Mouse (Mus musculus): ENCODE data around the gene Resf1. TPM values are rescaled to one million over a fixed set of nuclear protein-coding genes. Genes with fewer than 3 reads are reported as not detected.
"Not testable (repeated sequence)": the region's sequence is repeated elsewhere in the genome, so short reads cannot be mapped to it uniquely, and the experiment has no call there.

Gene Resf1
- polyA plus RNA-seq (2015; fragmentation: Nextera tagmentation; extraction: Ambion mirVana): 26.6 and 27.3 TPM in 2 replicates

- no peaks in the 10 kb centered on the region for H3K9me3 ChIP-seq (replicated peaks)
- 2% methylated on average over 61 of the region's 61 CpGs for WGBS (ENCODE audit: insufficient replicate concordance)
- ATAC-seq (ENCODE audit: insufficient read depth): peak; percentile 95
- no peaks in the 10 kb centered on the region for H3K27me3 ChIP-seq
- peaks cover 41% of the 10 kb centered on the region for H3K4me1 ChIP-seq (replicated peaks)
- H3K4me2 ChIP-seq: peak within 1 kb of the TSS; percentile 69
- peak within 1 kb of the TSS; percentile 97 for H3K27ac ChIP-seq (replicated peaks)
- H3K9ac ChIP-seq: peak within 1 kb of the TSS; percentile 98
- peak within 1 kb of the TSS; percentile 98 for H3K4me3 ChIP-seq (replicated peaks)
- peaks cover 28% of the 10 kb centered on the region for H3K36me3 ChIP-seq (replicated peaks)
Measured at GRCm38 (mm10) chr6:149308956-149309932, at the start of gene Resf1. Resf1 (plus strand) TSS chr6:149309414.

- no peaks in the 10 kb centered on the region for H3K4me1 ChIP-seq (replicated peaks)
- H3K4me2 ChIP-seq: no peak overlapping the region
- H3K27ac ChIP-seq (replicated peaks): no peak overlapping the region
- H3K4me3 ChIP-seq (replicated peaks): no peak overlapping the region
- H3K27me3 ChIP-seq: no peaks in the 10 kb centered on the region
- H3K9ac ChIP-seq: no peak overlapping the region
- peak; percentile 48 for ATAC-seq (ENCODE audit: insufficient read depth)
- no peaks in the 10 kb centered on the region for H3K9me3 ChIP-seq (replicated peaks)
- WGBS (ENCODE audit: insufficient replicate concordance): 35% methylated on average over 3 of the region's 3 CpGs
- H3K36me3 ChIP-seq (replicated peaks): no peaks in the 10 kb centered on the region
Measured at GRCm38 (mm10) chr6:149260801-149261239, 48.4 kb upstream of the Resf1 start.

- H3K4me2 ChIP-seq: no peak overlapping the region
- H3K36me3 ChIP-seq (replicated peaks): no peaks in the 10 kb centered on the region
- no peaks in the 10 kb centered on the region for H3K4me1 ChIP-seq (replicated peaks)
- no peaks in the 10 kb centered on the region for H3K9me3 ChIP-seq (replicated peaks)
- H3K4me3 ChIP-seq (replicated peaks): no peak overlapping the region
- H3K9ac ChIP-seq: no peak overlapping the region
- H3K27me3 ChIP-seq: no peaks in the 10 kb centered on the region
- no peak for ATAC-seq (ENCODE audit: insufficient read depth)
- no peak overlapping the region for H3K27ac ChIP-seq (replicated peaks)
Measured at GRCm38 (mm10) chr6:149267951-149268350, 41.3 kb upstream of the Resf1 start.

GRCm38 (mm10) chr6:149278248-149278731, 30.9 kb upstream of the Resf1 start:
- peak overlapping the region; percentile 90 for H3K27ac ChIP-seq (replicated peaks)
- 12% methylated on average over 2 of the region's 2 CpGs for WGBS (ENCODE audit: insufficient replicate concordance)
- no peaks in the 10 kb centered on the region for H3K27me3 ChIP-seq
- peak overlapping the region; percentile 18; the same call in 1 of the 2 replicates for H3K9ac ChIP-seq
- H3K4me3 ChIP-seq (replicated peaks): no peak overlapping the region
- 0 out of 2 replicates have a peak, but pooled peaks cover 3% of the 10 kb centered on the region for H3K36me3 ChIP-seq (replicated peaks)
- H3K9me3 ChIP-seq (replicated peaks): no peaks in the 10 kb centered on the region
- peak; percentile 94 for ATAC-seq (ENCODE audit: insufficient read depth)
- peaks cover 31% of the 10 kb centered on the region for H3K4me1 ChIP-seq (replicated peaks)
- peak overlapping the region; percentile 46 for H3K4me2 ChIP-seq

GRCm38 (mm10) chr6:149278866-149279265, 30.3 kb upstream of the Resf1 start:
- peaks cover 31% of the 10 kb centered on the region for H3K4me1 ChIP-seq (replicated peaks)
- no peak overlapping the region for H3K4me3 ChIP-seq (replicated peaks)
- 0 out of 2 replicates have a peak, but pooled peaks cover 3% of the 10 kb centered on the region for H3K36me3 ChIP-seq (replicated peaks)
- ATAC-seq (ENCODE audit: insufficient read depth): peak; percentile 47
- no peaks in the 10 kb centered on the region for H3K27me3 ChIP-seq
- H3K4me2 ChIP-seq: peak overlapping the region; percentile 46
- peak overlapping the region; percentile 90 for H3K27ac ChIP-seq (replicated peaks)
- WGBS (ENCODE audit: insufficient replicate concordance): 43% methylated on average over 1 of the region's 1 CpGs
- no peaks in the 10 kb centered on the region for H3K9me3 ChIP-seq (replicated peaks)
- 0 out of 2 replicates have a peak overlapping the region, but pooled peaks have one; percentile 18 for H3K9ac ChIP-seq

- Histone ChIP-seq H3K27ac (replicated peaks) (no peak overlapping the region), H3K27me3 (no peaks in the 10 kb centered on the region), H3K9ac (no peak overlapping the region), H3K36me3 (replicated peaks) (0 out of 2 replicates have a peak, but pooled peaks cover 3% of the 10 kb centered on the region), H3K4me2 (no peak overlapping the region), H3K9me3 (replicated peaks) (no peaks in the 10 kb centered on the region), H3K4me1 (replicated peaks) (peaks cover 31% of the 10 kb centered on the region), H3K4me3 (replicated peaks) (no peak overlapping the region)
- ATAC-seq (ENCODE audit: insufficient read depth): peak; percentile 29
Measured at GRCm38 (mm10) chr6:149280511-149280910, 28.7 kb upstream of the Resf1 start.

GRCm38 (mm10) chr6:149288190-149288589, 21.0 kb upstream of the Resf1 start:
- WGBS (ENCODE audit: insufficient replicate concordance): 69% methylated on average over 9 of the region's 9 CpGs
- H3K4me2 ChIP-seq; ATAC-seq (ENCODE audit: insufficient read depth); H3K9ac ChIP-seq; H3K36me3 ChIP-seq (replicated peaks); H3K27ac ChIP-seq (replicated peaks); H3K4me3 ChIP-seq (replicated peaks); H3K9me3 ChIP-seq (replicated peaks); H3K27me3 ChIP-seq; H3K4me1 ChIP-seq (replicated peaks): not testable (repeated sequence)

- H3K4me2 ChIP-seq; H3K27ac ChIP-seq (replicated peaks); ATAC-seq (ENCODE audit: insufficient read depth); H3K27me3 ChIP-seq; H3K9me3 ChIP-seq (replicated peaks); H3K36me3 ChIP-seq (replicated peaks); H3K4me1 ChIP-seq (replicated peaks); H3K9ac ChIP-seq; H3K4me3 ChIP-seq (replicated peaks): not testable (repeated sequence)
Measured at GRCm38 (mm10) chr6:149303231-149303630, 6.0 kb upstream of the Resf1 start.

- WGBS (ENCODE audit: insufficient replicate concordance): 75% methylated on average over 2 of the region's 2 CpGs
- H3K4me3 ChIP-seq (replicated peaks): no peak overlapping the region
- H3K4me2 ChIP-seq: no peak overlapping the region
- no peak for ATAC-seq (ENCODE audit: insufficient read depth)
- no peak overlapping the region for H3K27ac ChIP-seq (replicated peaks)
- peaks cover 33% of the 10 kb centered on the region for H3K4me1 ChIP-seq (replicated peaks)
- no peaks in the 10 kb centered on the region for H3K9me3 ChIP-seq (replicated peaks)
- H3K36me3 ChIP-seq (replicated peaks): peaks cover 18% of the 10 kb centered on the region
- H3K9ac ChIP-seq: no peak overlapping the region
- H3K27me3 ChIP-seq: no peaks in the 10 kb centered on the region
Measured at GRCm38 (mm10) chr6:149307092-149307491, 2.1 kb upstream of the Resf1 start.

- H3K27me3 ChIP-seq: no peaks in the 10 kb centered on the region
- no peak overlapping the region for H3K9ac ChIP-seq
- H3K36me3 ChIP-seq (replicated peaks): peaks cover 23% of the 10 kb centered on the region
- H3K9me3 ChIP-seq (replicated peaks): no peaks in the 10 kb centered on the region
- H3K4me3 ChIP-seq (replicated peaks): no peak overlapping the region
- H3K27ac ChIP-seq (replicated peaks): peak overlapping the region; percentile 9; the same call in 1 of the 2 replicates
- H3K4me1 ChIP-seq (replicated peaks): peaks cover 35% of the 10 kb centered on the region
- no peak overlapping the region for H3K4me2 ChIP-seq
- ATAC-seq (ENCODE audit: insufficient read depth): no peak
- WGBS (ENCODE audit: insufficient replicate concordance): 19% methylated on average over 2 of the region's 2 CpGs
Measured at GRCm38 (mm10) chr6:149307801-149308200, 1.4 kb upstream of the Resf1 start.

GRCm38 (mm10) chr6:149310226-149310625, 1.0 kb downstream of the Resf1 start:
- WGBS (ENCODE audit: insufficient replicate concordance): 50% methylated on average over 2 of the region's 2 CpGs

More at GRCm38 (mm10) chr6:149310226-149310625, 1.0 kb downstream of the Resf1 start:
- Histone ChIP-seq H3K4me2 (peak overlapping the region; percentile 69), H3K27ac (replicated peaks) (peak overlapping the region; percentile 97), H3K27me3 (no peaks in the 10 kb centered on the region), H3K4me3 (replicated peaks) (peak overlapping the region; percentile 98), H3K4me1 (replicated peaks) (peaks cover 45% of the 10 kb centered on the region), H3K9me3 (replicated peaks) (no peaks in the 10 kb centered on the region), H3K36me3 (replicated peaks) (peaks cover 35% of the 10 kb centered on the region), H3K9ac (peak overlapping the region; percentile 98)
- ATAC-seq (ENCODE audit: insufficient read depth): no peak
